Mouse (Mus musculus): ENCODE measurements around the gene Crip1.

Gene Crip1

GRCm38 (mm10) chr12:113131601-113132000 is 14.5 kb upstream of the Crip1 start:
- no peak for DNase-seq (ENCODE audit: low spot score)

- DNase-seq (ENCODE audit: low spot score) = peak; percentile 46
Observed at GRCm38 (mm10) chr12:113132567-113132966, 13.5 kb upstream of the Crip1 start.

GRCm38 (mm10) chr12:113133260-113133659 is 12.9 kb upstream of the Crip1 start:
- DNase-seq (ENCODE audit: low spot score) = no peak

- no peak for DNase-seq (ENCODE audit: low spot score)
Observed at GRCm38 (mm10) chr12:113133861-113134403, 12.2 kb upstream of the Crip1 start.

GRCm38 (mm10) chr12:113134502-113134901 is 11.6 kb upstream of the Crip1 start:
- no peak for DNase-seq (ENCODE audit: low spot score)

- no peak for DNase-seq (ENCODE audit: low spot score)
Observed at GRCm38 (mm10) chr12:113135401-113135800, 10.7 kb upstream of the Crip1 start.

- no peak for DNase-seq (ENCODE audit: low spot score)
Observed at GRCm38 (mm10) chr12:113136492-113137020, 9.6 kb upstream of the Crip1 start.

GRCm38 (mm10) chr12:113137260-113138213 is 8.6 kb upstream of the Crip1 start:
- DNase-seq (ENCODE audit: low spot score) = no peak

GRCm38 (mm10) chr12:113138291-113138690 is 7.8 kb upstream of the Crip1 start:
- DNase-seq (ENCODE audit: low spot score) = no peak

GRCm38 (mm10) chr12:113138901-113139864 is 6.9 kb upstream of the Crip1 start:
- DNase-seq (ENCODE audit: low spot score) = peak; percentile 43

- DNase-seq (ENCODE audit: low spot score) = peak; percentile 89
Observed at GRCm38 (mm10) chr12:113139908-113140615, 6.1 kb upstream of the Crip1 start, which contains the start of gene Crip2. TSS of gene Crip2 (plus strand) at chr12:113140236.

- DNase-seq (ENCODE audit: low spot score) = peak; percentile 39
Observed at GRCm38 (mm10) chr12:113140616-113141411, 5.3 kb upstream of the Crip1 start.

- peak; percentile 41 for DNase-seq (ENCODE audit: low spot score)
Observed at GRCm38 (mm10) chr12:113141531-113141973, 4.6 kb upstream of the Crip1 start.

GRCm38 (mm10) chr12:113142021-113142975 is 3.8 kb upstream of the Crip1 start:
- peak; percentile 71 for DNase-seq (ENCODE audit: low spot score)

- no peak for DNase-seq (ENCODE audit: low spot score)
Observed at GRCm38 (mm10) chr12:113143164-113143563, 3.0 kb upstream of the Crip1 start.

GRCm38 (mm10) chr12:113144001-113144756 is 1.9 kb upstream of the Crip1 start:
- DNase-seq (ENCODE audit: low spot score) = no peak

GRCm38 (mm10) chr12:113144886-113145285 is 1.2 kb upstream of the Crip1 start:
- DNase-seq (ENCODE audit: low spot score) = no peak

- DNase-seq (ENCODE audit: low spot score) = no peak
Observed at GRCm38 (mm10) chr12:113145591-113145990, 525 bp upstream of the Crip1 start.

Measured in ovary, postnatal 36 days (tissue).